Mouse (Mus musculus): ENCODE data around the gene Bach2. TPM values are rescaled to one million over a fixed set of nuclear protein-coding genes. Genes with fewer than 3 reads are reported as not detected.

The Bach2 gene
- polyA plus RNA-seq, 1 experiment from 2014 or later: 4.4 TPM

- in situ Hi-C loops (cut with MboI; ENCODE audit: low pct_unique_long_range_greater_than_20kb): no loop called here
- ChIA-PET POLR2A (no interaction called here), CTCF (interaction anchor here (0.8 kb wide), 1 partner anchor 158 kb away, joined by 3 read pairs; no protein-coding TSS in a partner anchor)
- DNase-seq (ENCODE audit: low read depth, low spot score) (no peak), ATAC-seq (no peak)
- no peak for TF ChIP-seq CTCF (IDR thresholded peaks at IDR 0.05)
- no peaks in the 10 kb centered on the region for H3K27me3 ChIP-seq
Measured at GRCm38 (mm10) chr4:32263685-32264038, 25.1 kb downstream of the Bach2 start.

- POLR2A ChIA-PET: no interaction called here
- no peaks in the 10 kb centered on the region for H3K27me3 ChIP-seq
- CTCF ChIA-PET: no interaction called here
- in situ Hi-C loops (cut with MboI; ENCODE audit: low pct_unique_long_range_greater_than_20kb): no loop called here
- DNase-seq (ENCODE audit: low read depth, low spot score) (no peak), ATAC-seq (no peak)
- TF ChIP-seq CTCF (IDR thresholded peaks at IDR 0.05): no peak
Measured at GRCm38 (mm10) chr4:32264892-32265291, 26.3 kb downstream of the Bach2 start.

- H3K27me3 ChIP-seq: no peaks in the 10 kb centered on the region
- TF ChIP-seq CTCF (IDR thresholded peaks at IDR 0.05): no peak
- POLR2A ChIA-PET: no interaction called here
- in situ Hi-C loops (cut with MboI; ENCODE audit: low pct_unique_long_range_greater_than_20kb): no loop called here
- no peak for ATAC-seq
- CTCF ChIA-PET: no interaction called here
- DNase-seq (ENCODE audit: low read depth, low spot score): no peak
Measured at GRCm38 (mm10) chr4:32266731-32267130, 28.1 kb downstream of the Bach2 start.

GRCm38 (mm10) chr4:32268042-32268441 lies 29.4 kb downstream of the Bach2 start:
- ChIA-PET CTCF (no interaction called here), POLR2A (no interaction called here)
- in situ Hi-C loops (cut with MboI; ENCODE audit: low pct_unique_long_range_greater_than_20kb): no loop called here
- H3K27me3 ChIP-seq: no peaks in the 10 kb centered on the region
- TF ChIP-seq CTCF (IDR thresholded peaks at IDR 0.05): no peak
- DNase-seq (ENCODE audit: low read depth, low spot score) (no peak), ATAC-seq (no peak)

GRCm38 (mm10) chr4:32272398-32272797 lies 33.8 kb downstream of the Bach2 start:
- ATAC-seq (no peak), DNase-seq (ENCODE audit: low read depth, low spot score) (no peak)
- CTCF ChIA-PET: no interaction called here
- no peak for TF ChIP-seq CTCF (IDR thresholded peaks at IDR 0.05)
- in situ Hi-C loops (cut with MboI; ENCODE audit: low pct_unique_long_range_greater_than_20kb): no loop called here
- POLR2A ChIA-PET: no interaction called here
- no peaks in the 10 kb centered on the region for H3K27me3 ChIP-seq

- in situ Hi-C loops (cut with MboI; ENCODE audit: low pct_unique_long_range_greater_than_20kb): no loop called here
- TF ChIP-seq CTCF (IDR thresholded peaks at IDR 0.05): no peak
- no peak for ATAC-seq
- ChIA-PET CTCF (interaction anchor here (1.1 to 1.6 kb wide), 3 partner anchors 10 to 45 kb away, joined by 3 read pairs; no protein-coding TSS in a partner anchor), POLR2A (no interaction called here)
- no peaks in the 10 kb centered on the region for H3K27me3 ChIP-seq
- DNase-seq (ENCODE audit: low read depth, low spot score): no peak
Measured at GRCm38 (mm10) chr4:32274776-32275294, 36.2 kb downstream of the Bach2 start.

- no peaks in the 10 kb centered on the region for H3K27me3 ChIP-seq
- DNase-seq (ENCODE audit: low read depth, low spot score) (no peak), ATAC-seq (no peak)
- POLR2A ChIA-PET: no interaction called here
- no peak for TF ChIP-seq CTCF (IDR thresholded peaks at IDR 0.05)
- CTCF ChIA-PET: no interaction called here
- in situ Hi-C loops (cut with MboI; ENCODE audit: low pct_unique_long_range_greater_than_20kb): no loop called here
Measured at GRCm38 (mm10) chr4:32279842-32280241, 41.2 kb downstream of the Bach2 start.

GRCm38 (mm10) chr4:32280401-32280800 lies 41.8 kb downstream of the Bach2 start:
- ATAC-seq (no peak), DNase-seq (ENCODE audit: low read depth, low spot score) (no peak)
- TF ChIP-seq CTCF (IDR thresholded peaks at IDR 0.05): no peak
- no peaks in the 10 kb centered on the region for H3K27me3 ChIP-seq
- ChIA-PET CTCF (no interaction called here), POLR2A (no interaction called here)
- in situ Hi-C loops (cut with MboI; ENCODE audit: low pct_unique_long_range_greater_than_20kb): no loop called here

GRCm38 (mm10) chr4:32281306-32281705 lies 42.7 kb downstream of the Bach2 start:
- CTCF ChIA-PET: interaction anchor here (1.5 kb wide), 1 partner anchor 30 kb away, joined by 3 read pairs; no protein-coding TSS in a partner anchor
- in situ Hi-C loops (cut with MboI; ENCODE audit: low pct_unique_long_range_greater_than_20kb): no loop called here
- DNase-seq (ENCODE audit: low read depth, low spot score): no peak

GRCm38 (mm10) chr4:32286405-32286804 lies 47.8 kb downstream of the Bach2 start:
- ChIA-PET POLR2A (no interaction called here), CTCF (no interaction called here)
- no peaks in the 10 kb centered on the region for H3K27me3 ChIP-seq
- in situ Hi-C loops (cut with MboI; ENCODE audit: low pct_unique_long_range_greater_than_20kb): no loop called here
- ATAC-seq (no peak), DNase-seq (ENCODE audit: low read depth, low spot score) (no peak)
- TF ChIP-seq CTCF (IDR thresholded peaks at IDR 0.05): no peak

More at GRCm38 (mm10) chr4:32281306-32281705, 42.7 kb downstream of the Bach2 start:
- POLR2A ChIA-PET: no interaction called here
- no peaks in the 10 kb centered on the region for H3K27me3 ChIP-seq
- TF ChIP-seq CTCF (IDR thresholded peaks at IDR 0.05): no peak
- ATAC-seq: no peak

- TF ChIP-seq CTCF (IDR thresholded peaks at IDR 0.05): no peak
- ChIA-PET POLR2A (interaction anchor here (0.6 kb wide), 1 partner anchor 10 kb away, joined by 4 read pairs; no protein-coding TSS in a partner anchor), CTCF (interaction anchor here (1.0 kb wide), 2 partner anchors 11 to 14 kb away, joined by 3 read pairs; no protein-coding TSS in a partner anchor)
- H3K27me3 ChIP-seq: no peaks in the 10 kb centered on the region
- ATAC-seq (no peak), DNase-seq (ENCODE audit: low read depth, low spot score) (no peak)
- in situ Hi-C loops (cut with MboI; ENCODE audit: low pct_unique_long_range_greater_than_20kb): no loop called here
Measured at GRCm38 (mm10) chr4:32288036-32288860, 49.6 kb downstream of the Bach2 start.

Data from Patski (cell line).